Mouse (Mus musculus) cerebellum, adult 9-10 months (tissue): Measurements from ENCODE around the gene Gorab.
A peak's percentile ranks its signal among the peaks of the same experiment; 100 is the strongest.

ENCODE experiments used
- DNase-seq: peaks from one replicate; pipeline ENCODE4 v3.0.0; 2022

The Gorab gene

GRCm38 (mm10) chr1:163403498-163404126 is at the start of gene Gorab:
Gene Gorab, minus strand, starts transcription at chr1:163403669.
- DNase-seq, result peak; percentile 97

GRCm38 (mm10) chr1:163443832-163444231 is 40.4 kb upstream of the Gorab start:
- no peak for DNase-seq

DNA sequence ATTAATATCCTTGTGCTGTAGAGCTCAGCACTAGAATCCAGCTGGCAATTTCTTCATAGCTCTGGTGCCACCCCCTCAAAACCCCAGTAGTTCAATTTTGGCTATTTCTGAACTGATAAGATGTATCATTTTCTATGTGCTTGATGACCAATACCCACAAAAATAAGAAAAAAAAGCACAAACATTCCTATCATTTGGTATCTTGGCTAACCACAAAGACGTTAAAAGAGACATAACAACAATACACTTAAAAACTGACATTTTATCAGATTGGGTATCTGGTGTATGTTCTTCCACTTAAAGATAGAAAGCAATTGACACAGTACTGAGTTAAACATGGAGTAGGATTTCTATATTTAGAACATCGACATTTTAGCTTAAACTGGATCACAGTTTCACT is 35.5 kb upstream of the Gorab start:
- DNase-seq, result no peak

- no peak for DNase-seq
These were observed 20.1 kb upstream of the Gorab start for GRCm38 (mm10) chr1:163423467-163424014.

DNA sequence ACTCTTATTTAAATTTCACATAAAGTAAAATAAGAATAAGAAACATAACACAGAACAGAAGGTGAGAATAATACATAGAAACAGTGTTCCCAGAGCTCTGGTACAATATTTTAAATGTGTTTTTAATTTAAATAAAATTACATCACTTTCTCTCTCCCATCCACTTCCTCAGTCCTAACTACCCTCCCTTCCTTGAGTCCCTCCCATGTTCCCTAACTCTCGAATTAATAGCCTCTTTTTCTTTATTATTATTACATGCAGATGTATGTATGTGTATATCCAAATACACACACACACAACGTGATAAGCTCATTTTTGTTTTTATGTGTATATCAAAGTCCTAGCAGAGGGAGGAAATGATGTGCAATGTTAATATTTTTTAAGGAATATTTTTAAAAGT is 13.7 kb upstream of the Gorab start:
- DNase-seq, result no peak

GRCm38 (mm10) chr1:163414200-163414599 is 10.7 kb upstream of the Gorab start:
- DNase-seq, result no peak

DNA sequence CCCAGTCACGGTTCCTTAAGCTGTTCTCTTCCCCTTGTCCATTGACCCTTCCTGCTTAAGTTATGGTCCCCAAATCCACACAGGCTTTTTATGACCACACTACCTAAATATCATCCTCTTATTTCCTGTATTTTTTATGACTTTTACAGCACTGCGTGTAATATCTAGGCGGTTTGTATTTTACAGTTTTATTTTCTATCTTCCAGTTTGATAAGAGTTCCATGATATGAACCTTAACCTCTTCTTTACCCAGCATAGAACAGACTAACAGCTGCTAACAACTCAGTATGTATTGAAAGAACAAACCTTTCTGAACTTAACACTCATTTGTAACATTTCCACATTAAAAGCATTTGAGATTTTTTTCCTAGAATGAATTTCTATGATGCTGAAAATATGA is 2.7 kb upstream of the Gorab start:
- DNase-seq, result no peak

DNA sequence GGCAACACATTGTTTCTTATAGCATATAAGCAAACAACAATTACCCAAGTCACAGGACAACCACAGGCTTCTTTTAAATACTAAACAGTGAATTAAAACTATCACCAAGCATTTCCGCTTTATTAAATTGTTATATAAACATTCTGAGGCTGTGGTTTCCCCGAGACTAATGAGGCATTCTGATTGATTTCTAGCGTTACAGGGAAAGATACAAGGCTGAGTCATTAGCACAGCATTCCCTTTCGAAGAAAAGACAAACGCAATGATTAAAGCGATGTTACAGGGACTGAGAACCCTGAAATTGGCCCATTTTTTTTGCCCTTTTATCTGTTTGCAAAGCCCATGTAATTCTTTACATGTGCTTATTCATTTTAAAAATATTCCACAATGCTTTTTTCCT is 12.1 kb downstream of the Gorab start:
- no peak for DNase-seq

DNA sequence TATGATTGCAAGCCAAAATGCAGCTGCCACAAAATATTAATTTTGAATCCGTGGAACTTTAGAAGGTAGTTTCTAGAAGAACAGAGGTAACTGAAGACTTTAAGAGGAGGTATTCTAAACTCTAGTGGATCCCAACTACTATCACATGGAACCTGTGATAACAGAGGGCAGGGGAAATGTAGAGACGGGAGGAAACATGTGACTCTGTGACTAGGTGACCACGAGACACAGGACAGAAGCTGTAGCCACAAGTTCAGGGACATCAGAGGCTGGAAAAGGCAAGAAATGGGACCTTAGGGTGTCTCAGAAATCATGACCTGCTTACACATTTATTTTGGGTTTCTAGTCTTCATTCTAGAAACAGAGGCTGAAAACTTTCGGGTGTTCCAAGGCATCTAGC is 13.4 kb downstream of the Gorab start:
- DNase-seq, result no peak

- no peak for DNase-seq
These were observed 17.3 kb downstream of the Gorab start for GRCm38 (mm10) chr1:163386196-163386595.

- no peak for DNase-seq
These were observed 19.9 kb downstream of the Gorab start for GRCm38 (mm10) chr1:163383442-163384027.

- DNase-seq, result no peak
These were observed 21.3 kb downstream of the Gorab start for GRCm38 (mm10) chr1:163382048-163382719.

DNA sequence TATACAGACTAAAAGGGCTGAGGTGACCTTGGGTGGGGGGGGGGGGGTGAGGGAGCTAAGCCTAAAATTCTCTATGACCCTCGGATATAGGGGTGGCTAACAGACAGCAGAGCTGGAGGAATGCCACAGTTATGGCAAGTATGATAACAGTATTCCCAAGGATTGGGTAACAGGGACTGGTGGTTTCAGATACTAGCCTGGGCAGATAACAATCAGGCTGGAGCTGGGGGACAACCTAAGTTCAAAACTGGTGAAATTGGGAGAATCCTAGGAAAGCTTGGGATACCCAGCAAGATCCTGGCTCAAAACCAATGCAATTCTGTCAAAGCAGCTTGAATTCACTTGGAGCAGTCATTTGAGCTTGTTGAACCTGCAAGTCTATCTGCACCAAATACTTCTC is 22.9 kb downstream of the Gorab start:
- no peak for DNase-seq

DNA sequence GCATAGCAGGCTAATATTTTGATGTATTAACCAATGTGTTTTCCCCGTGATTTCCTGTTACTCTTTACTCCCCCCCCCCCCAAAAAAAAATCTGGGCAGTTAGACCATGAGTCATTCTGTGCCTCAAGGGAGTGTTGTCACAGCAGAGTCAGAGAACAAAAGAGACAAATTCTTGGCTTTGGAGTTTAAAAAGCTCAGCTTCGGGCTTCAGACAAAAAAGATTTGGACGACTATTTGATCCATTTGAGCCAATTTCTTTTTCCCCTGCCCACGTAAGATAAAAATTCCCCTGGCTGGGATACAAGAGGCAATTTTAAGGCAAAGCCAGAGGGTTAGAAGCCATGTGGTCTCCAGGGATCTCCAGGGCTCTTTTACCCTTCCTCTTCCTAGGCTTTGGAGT is 23.4 kb downstream of the Gorab start:
- no peak for DNase-seq

DNA sequence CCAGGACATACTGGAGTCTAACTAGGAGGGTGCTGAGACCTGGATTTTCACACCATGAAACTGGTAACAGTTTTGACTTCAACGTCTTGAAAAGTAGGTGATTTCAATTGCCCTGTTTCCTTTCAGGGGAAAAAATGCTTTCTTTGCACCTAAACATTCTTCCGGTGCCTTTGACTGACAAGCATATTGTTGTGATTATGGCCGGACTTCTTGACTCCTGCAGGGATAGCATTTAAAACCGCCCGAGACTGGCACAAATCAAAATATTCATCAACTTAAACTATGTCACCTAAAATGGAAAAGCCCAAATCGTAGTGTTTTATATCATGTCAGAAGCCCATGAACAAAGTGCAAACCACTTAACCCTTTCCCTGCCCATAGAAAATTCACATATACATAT is 25.5 kb downstream of the Gorab start:
- no peak for DNase-seq

- DNase-seq, result no peak
These were observed 26.5 kb downstream of the Gorab start for GRCm38 (mm10) chr1:163376818-163377581.

DNA sequence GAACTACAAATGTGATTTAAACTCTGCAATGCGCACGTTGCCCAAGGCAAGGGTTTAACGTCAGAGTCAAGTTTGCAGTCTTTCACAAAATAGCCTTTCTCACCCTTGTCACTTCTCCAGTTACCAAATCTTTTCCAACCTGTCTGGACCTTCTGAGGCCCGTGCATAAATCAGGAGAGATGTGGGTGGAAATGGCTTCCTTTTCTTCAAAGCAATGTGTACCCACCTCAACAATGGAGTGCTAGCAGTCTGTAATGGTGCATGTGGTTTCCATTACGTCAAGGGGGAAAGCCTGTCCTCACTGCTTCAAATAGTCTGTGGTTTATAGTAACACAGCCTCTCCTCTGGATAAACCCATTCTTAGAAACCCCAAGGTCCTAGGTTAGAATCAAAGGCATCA is 29.0 kb downstream of the Gorab start:
- DNase-seq, result no peak

DNA sequence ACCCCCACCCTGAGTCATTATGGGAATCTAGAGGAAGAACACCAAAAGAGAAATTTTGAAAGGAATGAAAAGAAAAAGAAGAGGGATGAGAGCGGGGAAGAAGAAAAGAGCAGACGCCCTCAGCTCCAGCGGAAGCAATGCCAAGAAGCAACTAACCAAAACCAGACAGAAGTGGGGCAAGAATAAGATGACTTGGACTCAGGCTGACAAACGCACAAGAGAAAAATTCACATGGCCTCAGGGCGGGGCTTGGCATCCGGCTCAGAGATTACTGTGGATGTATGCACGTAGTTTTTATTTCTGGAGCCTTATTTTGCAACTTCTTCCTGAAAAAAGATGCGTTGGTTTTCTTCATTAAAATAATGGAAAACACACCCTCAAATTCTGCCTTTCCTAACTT is 41.3 kb downstream of the Gorab start:
- DNase-seq, result no peak

DNA sequence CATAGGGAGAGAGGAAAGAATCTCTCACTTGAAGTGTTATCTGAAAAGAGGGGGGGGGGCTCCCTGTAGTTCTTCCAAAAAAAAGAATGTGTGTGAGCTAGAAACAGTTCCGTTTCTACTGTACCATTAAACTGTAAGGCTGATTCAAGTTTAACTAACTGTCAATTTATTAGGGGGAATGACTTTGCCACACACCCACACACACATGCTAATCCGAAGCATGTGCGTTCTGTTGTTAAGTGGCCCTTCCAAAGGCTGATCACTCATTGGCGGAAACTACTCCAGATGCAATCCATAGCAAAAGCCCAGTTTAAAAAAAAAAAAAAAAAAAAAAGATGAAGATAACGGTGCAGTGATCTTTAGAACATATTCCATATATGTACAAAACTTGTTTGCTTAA is 42.1 kb downstream of the Gorab start:
- no peak for DNase-seq

DNA sequence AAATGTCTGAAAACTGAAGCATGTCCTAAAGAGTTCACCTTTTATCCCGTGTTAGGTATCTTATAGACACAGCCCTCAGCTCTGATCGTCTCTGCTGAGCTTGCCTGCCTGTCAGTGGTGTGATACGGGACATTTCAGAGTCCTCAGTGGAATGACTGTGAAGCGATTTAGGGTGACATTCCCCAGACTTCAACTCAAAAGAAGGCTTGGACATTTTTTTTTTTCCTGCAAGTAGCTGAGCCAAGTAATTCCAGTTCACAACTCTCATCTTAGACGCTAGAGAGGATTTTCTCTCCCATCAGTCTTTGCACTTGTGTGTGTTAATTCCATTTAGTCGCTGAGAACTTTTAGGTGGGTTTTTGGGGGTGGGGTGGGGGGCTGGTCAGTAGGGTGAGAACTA is 42.7 kb downstream of the Gorab start:
- no peak for DNase-seq

GRCm38 (mm10) chr1:163359521-163359920 is 43.9 kb downstream of the Gorab start:
- DNase-seq, result no peak

DNA sequence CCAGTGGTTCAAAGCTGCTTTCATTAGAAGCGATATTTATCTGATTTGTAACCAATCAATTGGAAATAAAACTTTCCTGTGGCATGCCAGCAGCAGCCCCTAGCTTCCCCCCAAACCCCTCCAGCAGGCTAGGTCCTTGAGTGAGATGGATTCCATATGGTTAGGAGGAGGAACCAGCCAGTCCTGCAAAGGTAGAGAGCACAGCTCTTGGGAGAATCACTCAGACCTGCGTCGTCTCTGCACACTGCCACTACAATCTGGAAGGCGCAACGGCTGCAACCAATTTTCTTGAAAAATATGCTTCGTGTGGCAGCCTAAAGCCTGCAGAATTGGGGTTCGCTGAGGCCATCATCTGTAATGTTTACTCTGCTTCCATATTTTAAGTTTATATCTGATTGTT is 45.3 kb downstream of the Gorab start:
- DNase-seq, result no peak

- DNase-seq, result no peak
These were observed 45.7 kb downstream of the Gorab start for GRCm38 (mm10) chr1:163357733-163358132.

DNA sequence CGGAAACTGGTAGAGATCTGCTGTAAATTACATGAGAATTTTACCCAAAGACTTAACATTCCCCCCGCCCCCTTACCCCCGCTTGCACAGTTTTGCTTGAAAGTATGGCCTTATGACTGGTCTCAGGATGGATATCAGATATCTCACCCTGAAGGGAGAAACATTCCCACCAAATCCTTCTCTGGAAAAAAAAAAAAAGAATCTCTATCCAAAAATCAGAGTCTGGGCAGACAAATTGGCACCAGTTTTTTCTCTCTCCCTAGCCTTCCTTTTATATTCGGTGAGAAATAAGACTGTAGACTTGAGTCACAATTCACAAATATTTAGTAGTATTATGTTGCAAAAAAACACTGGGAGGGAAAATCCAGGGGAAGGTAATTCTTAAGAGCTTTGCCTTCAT is 47.3 kb downstream of the Gorab start:
- DNase-seq, result no peak
